Mouse (Mus musculus) heart, postnatal 0 days (tissue): ENCODE results near the gene Uvrag.

Experiments used
- CTCF ChIP-seq: IDR thresholded peaks from 2 replicates; pipeline ENCODE4 v1.5.1; 2016; ENCODE audit warnings: antibody characterized with exemption, control low read depth, low read depth
- EP300 ChIP-seq: IDR thresholded peaks from 2 replicates; pipeline ENCODE4 v1.6.1; 2016; ENCODE audit warnings: antibody characterized with exemption, low read depth

DNA sequence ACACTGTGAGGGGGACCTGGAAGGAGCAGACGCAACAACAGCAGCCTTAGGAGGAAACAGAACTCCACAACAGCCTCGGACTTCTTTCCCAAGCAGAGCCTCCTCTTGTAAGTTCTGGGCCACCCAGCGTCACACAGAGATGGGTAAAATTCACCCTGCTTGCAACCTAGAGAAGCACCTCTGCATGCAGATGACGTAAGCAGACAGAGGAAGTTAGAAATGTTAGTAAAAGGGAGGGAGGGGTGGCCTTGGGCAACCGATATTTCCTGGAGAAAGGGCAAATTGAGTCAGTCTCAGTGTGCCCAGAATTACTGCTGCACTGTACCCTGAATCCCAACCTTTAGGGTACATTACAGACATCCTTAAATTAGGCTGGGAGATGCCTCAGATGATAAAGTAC, 48.9 kb upstream of the Uvrag start:
- TF ChIP-seq CTCF (no peak), EP300 (no peak)
